Mouse (Mus musculus) MEL (cell line): ENCODE results near the gene Agr3.

ENCODE experiments used
- CTCF ChIP-seq, 3 experiments: IDR thresholded peaks in 2 of 3; conservative IDR thresholded peaks in 1 of 3; 2 replicates each; pipeline ENCODE4 v1.5.1; 2011 to 2012; ENCODE audit warnings: low read length in 3 of 3, low read depth in 2 of 3, mild to moderate bottlenecking in 2 of 3, improper control_type of control experiment in 1 of 3, inconsistent platforms in 1 of 3, mixed read lengths in 1 of 3, moderate library complexity in 1 of 3; ENCODE audit not compliant: control insufficient read depth in 1 of 3, insufficient read depth in 1 of 3, poor library complexity in 1 of 3, severe bottlenecking in 1 of 3
- EP300 ChIP-seq, 2 experiments: IDR thresholded peaks; 2 replicates each; pipeline ENCODE4 v1.6.1; 2011; ENCODE audit warnings: improper control_type of control experiment in 2 of 2, low read length in 2 of 2, low read depth in 1 of 2, mild to moderate bottlenecking in 1 of 2
- GATA1 ChIP-seq: IDR thresholded peaks from 2 replicates; pipeline ENCODE4 v1.6.1; 2011; ENCODE audit warnings: low read depth, low read length, improper control_type of control experiment

DNA sequence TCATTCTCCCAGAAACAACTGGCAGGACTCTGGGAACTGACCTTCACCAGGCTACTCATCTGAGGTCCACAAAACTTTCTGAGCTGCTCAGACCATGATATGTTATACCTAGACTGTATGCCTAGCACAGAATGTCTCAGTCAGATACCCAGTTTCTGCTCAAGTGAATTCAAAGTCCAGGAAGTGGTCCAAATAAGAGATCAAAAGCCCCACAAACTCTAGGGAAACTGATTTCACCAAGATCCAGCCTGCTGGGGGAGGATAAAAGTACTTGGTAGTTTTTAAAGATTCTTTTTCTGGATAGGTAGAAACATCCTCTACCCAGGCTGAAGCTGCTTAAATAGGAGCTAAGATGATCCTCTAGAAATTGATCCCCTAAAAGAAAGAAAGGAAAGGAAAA lies 9.6 kb upstream of the Agr3 start:
- TF ChIP-seq EP300 (IDR thresholded peaks at IDR 0.05; ENCODE audit: low read depth in 1 of 2, low read length in 2 of 2) (no peak), CTCF (IDR thresholded peaks at IDR 0.05 in 2 of 3, conservative IDR thresholded peaks at IDR 0.05 in 1 of 3; ENCODE audit: control insufficient read depth in 1 of 3, insufficient read depth in 1 of 3, low read depth in 2 of 3, low read length in 3 of 3, poor library complexity in 1 of 3, severe bottlenecking in 1 of 3) (no peak), GATA1 (no peak)
